Mouse (Mus musculus) B cell, adult 62 days (primary cell): ENCODE data around the gene Dbp. TPM values are rescaled to one million over a fixed set of nuclear protein-coding genes. Genes with fewer than 3 reads are reported as not detected.

ENCODE experiments used
- total RNA-seq: library from RNA; stranded (reverse); gene quantifications from 4 replicates; pipeline ENCODE4 v1.2.4, GENCODE M21; 2023

Gene Dbp
- total RNA-seq: 19.3 to 25.2 TPM (median 23.7 TPM) in 4 replicates

GRCm38 (mm10) chr7:45704730-45705442, at the start of gene Dbp:
Dbp (plus strand) TSS chr7:45705088.

DNA sequence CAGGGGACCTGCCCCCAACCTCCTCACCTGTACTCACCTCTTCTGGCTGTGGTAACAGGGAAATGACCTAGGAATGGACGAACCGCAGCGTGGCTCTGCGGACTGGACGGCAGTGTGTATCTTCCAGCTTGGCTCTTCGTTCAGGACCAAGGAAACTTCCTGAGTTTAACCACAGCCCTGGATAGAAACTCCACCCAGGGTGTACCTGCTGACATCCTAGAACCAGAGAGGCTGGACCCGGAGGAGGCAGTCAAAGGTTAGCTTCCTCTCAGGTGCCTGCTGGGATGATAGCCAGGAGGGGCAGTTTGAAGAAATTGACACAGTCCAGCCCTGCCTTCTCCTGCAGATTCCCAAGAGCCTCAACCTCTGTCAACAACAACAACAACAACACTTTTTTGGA, 38.7 kb upstream of the Dbp start, which contains the start of gene Fut2:
Gene Fut2, minus strand, starts transcription at position 234 of the 400 bp plus-strand sequence.

GRCm38 (mm10) chr7:45683396-45684050, 21.4 kb upstream of the Dbp start, which contains the start of gene Ntn5:
Ntn5 (plus strand) TSS chr7:45684022.

GRCm38 (mm10) chr7:45693921-45694591, 10.8 kb upstream of the Dbp start, which contains the start of gene Sec1:
Sec1 (minus strand) TSS chr7:45694402.

DNA sequence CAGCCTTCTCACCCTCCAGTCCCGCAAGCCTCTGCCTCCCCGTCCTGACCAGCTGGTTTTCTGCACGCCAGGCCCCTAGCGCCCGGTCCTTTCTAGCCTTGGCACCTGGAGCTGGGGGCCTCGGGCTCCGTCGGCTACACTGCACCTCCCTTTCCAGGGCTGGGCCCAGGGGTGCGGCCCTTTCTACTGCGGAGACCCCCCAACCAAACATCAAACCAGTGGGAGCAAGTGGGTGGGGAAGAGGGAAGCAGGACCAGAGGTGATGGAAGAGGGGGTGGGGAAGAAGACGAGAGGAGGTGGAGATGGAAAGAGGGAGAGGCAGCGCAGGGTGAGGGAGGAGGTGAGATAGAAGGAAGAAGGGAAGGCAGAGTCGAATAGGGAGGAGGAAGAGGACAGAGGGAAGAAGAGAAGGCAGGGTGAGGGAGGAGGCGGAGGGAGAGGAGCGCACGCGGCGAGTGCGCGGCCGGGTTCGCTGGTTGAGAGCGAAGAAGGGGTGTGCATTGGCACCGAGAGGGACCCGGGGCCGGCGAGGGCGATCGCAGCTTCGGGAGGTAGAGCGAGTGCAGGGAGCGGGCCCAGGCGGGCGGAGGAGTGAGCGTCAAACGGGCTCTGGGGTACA, 5.3 kb upstream of the Dbp start, which contains the start of gene Car11:
Gene Car11, plus strand, starts transcription at position 321 of the 619 bp plus-strand sequence.

DNA sequence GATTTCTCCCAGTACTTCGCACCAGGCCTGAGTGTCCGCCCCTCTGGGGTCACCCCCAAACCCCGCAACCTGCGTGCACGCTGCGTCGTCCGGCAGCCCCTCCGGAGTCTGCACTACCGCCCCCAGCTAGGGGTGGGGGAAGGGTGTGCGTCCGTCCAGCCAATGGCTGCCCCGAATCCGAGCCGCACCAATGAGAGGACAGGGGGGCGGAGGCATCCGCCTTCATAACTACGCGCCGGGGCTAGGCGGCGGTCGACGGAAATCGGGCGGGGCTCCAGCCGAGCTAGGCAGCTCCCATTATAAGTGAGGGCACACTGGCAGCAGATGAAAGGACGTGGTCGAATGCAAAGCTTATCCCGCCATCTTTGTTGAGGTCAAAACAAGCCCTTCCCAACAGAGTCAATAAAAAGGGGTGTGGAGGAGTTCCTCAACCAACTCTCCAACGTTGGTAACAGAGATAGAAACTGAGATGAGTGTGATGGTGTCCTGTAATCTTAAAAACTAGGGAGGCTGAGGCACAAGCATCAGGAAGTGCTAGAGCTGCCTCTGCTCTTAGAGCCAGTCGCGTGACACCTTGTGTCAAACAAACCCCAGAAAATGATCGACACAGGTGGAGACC, 10.3 kb downstream of the Dbp start, which contains the start of gene Rpl18:
Gene Rpl18, plus strand, starts transcription at position 368 of the 619 bp plus-strand sequence.

DNA sequence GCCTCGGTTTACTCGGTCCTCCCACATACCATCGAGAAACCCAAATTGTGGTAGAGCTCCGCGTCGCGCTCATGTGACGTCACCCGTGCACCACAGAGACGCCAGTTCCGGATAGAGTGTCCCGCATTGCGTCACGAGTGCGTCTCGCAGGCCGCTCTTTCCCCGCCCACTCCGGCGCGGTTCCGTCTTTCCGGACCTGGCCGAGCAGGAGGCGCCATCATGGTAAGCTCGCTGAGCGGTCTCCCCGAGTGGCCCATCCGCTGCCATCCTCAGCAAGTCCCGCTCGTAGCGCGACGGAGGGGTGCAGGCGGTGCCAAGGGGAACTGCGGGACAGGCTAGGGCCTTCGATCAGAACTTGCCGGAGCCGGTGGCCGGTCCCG, 13.0 kb downstream of the Dbp start, which contains the start of gene Sphk2:
Gene Sphk2, minus strand, starts transcription at position 85 of the 380 bp plus-strand sequence.

DNA sequence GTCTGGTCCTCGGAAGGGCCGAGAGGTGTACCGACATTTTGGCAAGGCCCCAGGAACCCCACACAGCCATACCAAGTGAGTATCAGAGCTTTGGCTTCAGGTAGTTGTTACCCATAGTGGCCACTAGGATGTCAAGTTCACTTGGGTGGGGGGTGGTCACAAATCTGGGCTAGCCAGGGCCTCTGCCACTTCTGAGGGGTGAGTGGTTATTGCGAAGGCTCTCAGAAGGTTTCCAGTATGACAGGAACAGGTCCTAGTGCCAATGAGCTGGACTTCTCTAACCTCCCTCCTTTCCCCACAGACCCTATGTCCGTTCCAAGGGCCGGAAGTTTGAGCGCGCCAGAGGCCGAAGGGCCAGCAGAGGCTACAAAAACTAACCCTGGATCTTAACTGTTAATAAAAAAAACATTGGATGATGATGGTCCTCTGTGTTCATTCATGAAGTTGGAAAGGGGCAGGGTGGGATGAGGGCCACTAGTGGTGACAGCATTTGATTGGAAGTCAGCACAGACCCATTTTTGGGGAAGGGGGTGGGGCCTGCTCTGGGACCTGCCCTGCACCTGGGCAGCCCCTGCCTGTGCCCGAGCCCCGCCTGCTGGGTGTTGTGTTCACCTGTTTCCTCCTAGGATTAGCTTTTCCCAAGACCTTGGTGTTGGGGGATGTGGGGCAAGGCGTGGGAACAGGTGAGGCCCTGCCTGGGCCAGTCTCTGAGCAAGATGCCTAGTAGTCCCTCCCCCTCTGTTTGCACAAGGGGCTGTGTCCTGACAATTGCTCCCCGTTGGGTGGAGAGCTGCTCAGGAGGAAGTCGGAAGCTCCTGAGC, 15.7 kb downstream of the Dbp start, which contains the start of gene Fam83e:
Gene Fam83e, plus strand, starts transcription at position 800 of the 821 bp plus-strand sequence.

DNA sequence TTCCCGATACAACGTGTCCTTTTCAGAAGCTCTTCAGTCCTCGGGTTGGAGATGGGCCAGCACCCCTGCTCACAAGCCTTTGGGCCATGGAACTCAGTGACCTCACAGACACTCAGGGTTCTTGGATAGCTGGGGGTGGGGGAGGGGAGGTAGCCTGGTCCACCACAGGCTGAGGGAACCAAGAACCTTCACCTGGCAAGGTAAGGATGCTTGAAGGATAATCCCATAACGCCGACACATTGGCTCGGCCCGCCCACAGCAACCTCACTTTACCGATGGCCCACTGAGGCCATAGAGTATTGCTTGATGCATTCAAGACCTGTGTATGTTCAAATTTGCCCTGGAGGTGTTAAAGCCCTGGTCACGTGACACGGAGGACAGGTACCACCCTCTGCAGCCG, 20.8 kb downstream of the Dbp start, which contains the start of gene Spaca4:
Gene Spaca4, minus strand, starts transcription at position 101 of the 400 bp plus-strand sequence.

Other genes starting within 250 kb of the Dbp start
- 663 to 714 TPM (median 691 TPM) in 4 replicates for gene Ftl1, start 245.2 kb upstream of the Dbp start, total RNA-seq
- 111 to 118 TPM (median 114 TPM) in 4 replicates for gene Bax, start 238.2 kb upstream of the Dbp start, total RNA-seq
- not detected in 4 replicates for gene Tulp2, start 223.2 kb upstream of the Dbp start, total RNA-seq
- 0.98 to 2.1 TPM in 2 of 4 replicates, not detected in the others for gene Gm45808, start 218.3 kb upstream of the Dbp start, total RNA-seq
- 2.7 to 4.4 TPM (median 3.5 TPM) in 4 replicates for gene Dhdh, start 216.3 kb upstream of the Dbp start, total RNA-seq
- 71.0 to 90.0 TPM (median 76.5 TPM) in 4 replicates for gene Nucb1, start 194.7 kb upstream of the Dbp start, total RNA-seq
- 1,459 to 1,639 TPM (median 1,567 TPM) in 4 replicates for gene Ppp1r15a, start 178.8 kb upstream of the Dbp start, total RNA-seq
- gene Plekha4, start 178.8 kb upstream of the Dbp start, total RNA-seq: 1.4 to 3.1 TPM (median 2.0 TPM) in 4 replicates
- gene Hsd17b14, start 150.2 kb upstream of the Dbp start, total RNA-seq: not detected in 4 replicates
- 29.0 to 35.7 TPM (median 34.2 TPM) in 4 replicates for gene Bcat2, start 134.9 kb upstream of the Dbp start, total RNA-seq
- not detected in 4 replicates for gene Fgf21, start 89.6 kb upstream of the Dbp start, total RNA-seq
- not detected in 4 replicates for gene Fut1, start 87.8 kb upstream of the Dbp start, total RNA-seq
- gene Izumo1, start 83.3 kb upstream of the Dbp start, total RNA-seq: not detected in 4 replicates
- gene Rasip1, start 77.6 kb upstream of the Dbp start, total RNA-seq: 0.18 to 0.36 TPM (median 0.26 TPM) in 4 replicates
- not detected in 4 replicates for gene Mamstr, start 65.1 kb upstream of the Dbp start, total RNA-seq
- not detected in 4 replicates for gene Fut2, start 38.7 kb upstream of the Dbp start, total RNA-seq
- gene Ntn5, start 21.1 kb upstream of the Dbp start, total RNA-seq: not detected in 4 replicates
- not detected in 4 replicates for gene Sec1, start 10.7 kb upstream of the Dbp start, total RNA-seq
- not detected in 4 replicates for gene Car11, start 5.2 kb upstream of the Dbp start, total RNA-seq
- 2,047 to 2,170 TPM (median 2,138 TPM) in 4 replicates for gene Rpl18, start 10.4 kb downstream of the Dbp start, total RNA-seq
- gene Sphk2, start 12.9 kb downstream of the Dbp start, total RNA-seq: 31.9 to 35.1 TPM (median 32.5 TPM) in 4 replicates
- gene Fam83e, start 16.1 kb downstream of the Dbp start, total RNA-seq: 1.0 to 1.9 TPM (median 1.5 TPM) in 4 replicates
- not detected in 4 replicates for gene Spaca4, start 20.7 kb downstream of the Dbp start, total RNA-seq
- 0.12 to 0.39 TPM in 2 of 4 replicates, not detected in the others for gene Lmtk3, start 78.7 kb downstream of the Dbp start, total RNA-seq
- gene Sult2b1, start 79.6 kb downstream of the Dbp start, total RNA-seq: 1.4 to 1.9 TPM (median 1.5 TPM) in 3 of 4 replicates, not detected in the other
- 132 to 162 TPM (median 146 TPM) in 4 replicates for gene Cyth2, start 109.5 kb downstream of the Dbp start, total RNA-seq
- gene Kcnj14, start 119.7 kb downstream of the Dbp start, total RNA-seq: 3.5 to 4.3 TPM (median 3.9 TPM) in 4 replicates
- gene Grwd1, start 125.9 kb downstream of the Dbp start, total RNA-seq: 29.3 to 33.0 TPM (median 30.4 TPM) in 4 replicates
- gene Kdelr1, start 167.7 kb downstream of the Dbp start, total RNA-seq: 51.0 to 58.7 TPM (median 51.4 TPM) in 4 replicates
- gene Grin2d, start 173.3 kb downstream of the Dbp start, total RNA-seq: 0.49 to 0.86 TPM (median 0.52 TPM) in 4 replicates
- not detected in 4 replicates for gene Syngr4, start 191.6 kb downstream of the Dbp start, total RNA-seq
- 7.6 to 13.6 TPM (median 9.5 TPM) in 4 replicates for gene Tmem143, start 191.9 kb downstream of the Dbp start, total RNA-seq
- 201 to 243 TPM (median 228 TPM) in 4 replicates for gene Emp3, start 216.3 kb downstream of the Dbp start, total RNA-seq
- 6.3 to 12.1 TPM (median 9.0 TPM) in 4 replicates for gene Ccdc114, start 219.0 kb downstream of the Dbp start, total RNA-seq